Mouse (Mus musculus) c-Kit-positive CD71-negative TER-119-negative erythroid progenitor cells, embryonic 14.5 days (primary cell): ENCODE measurements around the gene Olfr514.

Experiments
- DNase-seq: peaks from one replicate; pipeline ENCODE4 v3.0.0-alpha.2; 2013; ENCODE audit warnings: low read depth

Olfr514 gene

DNA sequence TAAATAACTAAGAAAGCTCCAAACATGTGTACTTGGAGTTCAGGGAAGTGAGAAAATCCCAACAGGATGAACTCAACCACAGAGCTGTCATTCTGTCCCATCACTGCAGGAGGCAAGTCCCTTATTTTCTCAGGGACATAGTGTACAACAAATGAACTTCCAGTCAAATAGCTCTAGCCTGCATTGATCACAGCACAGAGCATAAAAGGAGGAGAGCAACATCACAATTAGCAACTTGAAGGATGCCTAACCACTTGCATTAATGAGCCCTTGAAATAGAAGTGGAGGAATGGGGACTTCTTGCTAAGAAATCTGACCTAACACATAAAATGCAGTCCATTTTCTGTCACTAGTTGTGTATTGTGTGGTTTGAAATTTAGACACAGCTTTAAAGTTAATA lies at the start of gene Olfr514:
Gene Olfr514 (minus strand): TSS at position 101 of the 400 bp plus-strand sequence.
- DNase-seq: no peak

DNA sequence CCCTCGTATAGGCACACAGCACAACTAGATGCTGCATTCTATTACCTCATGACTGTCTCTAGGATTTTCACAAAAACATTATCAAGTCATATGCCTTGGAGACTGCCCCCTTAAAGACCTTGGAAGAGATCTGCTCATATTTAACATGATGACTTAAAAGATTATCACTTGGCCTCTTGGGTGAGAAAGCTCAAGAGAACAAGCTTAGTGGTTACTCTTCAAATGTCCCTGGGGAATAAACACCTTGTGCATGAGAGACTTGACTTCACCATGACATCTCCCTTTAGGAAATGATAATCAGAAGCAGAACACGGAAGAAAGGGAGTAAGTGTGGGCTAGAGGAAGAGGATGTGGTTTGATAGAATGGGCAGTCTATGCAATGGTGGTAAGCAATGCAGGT lies 46.5 kb upstream of the Olfr514 start, which contains the start of gene Olfr517:
Gene Olfr517 (minus strand): TSS at position 101 of the 400 bp plus-strand sequence.
- no peak for DNase-seq

DNA sequence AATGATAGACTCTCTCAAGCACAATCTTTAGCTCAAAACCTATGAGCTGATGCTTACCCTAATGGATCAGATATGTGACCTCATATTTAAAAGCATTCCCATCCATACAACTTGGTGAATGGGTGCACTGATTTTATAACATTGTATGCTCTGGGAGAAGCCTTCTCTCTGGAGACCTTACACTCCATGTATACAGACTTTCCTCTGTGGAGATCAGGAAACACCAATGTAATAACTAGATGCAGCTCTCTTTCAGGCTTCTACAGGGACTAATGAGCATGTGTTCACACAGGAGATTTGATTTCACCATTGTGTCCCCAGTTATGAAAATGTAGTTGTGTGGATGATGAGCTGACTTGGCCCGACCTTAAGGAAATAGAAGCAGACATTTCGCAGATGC lies 24.6 kb upstream of the Olfr514 start, which contains the start of gene Olfr516:
Gene Olfr516 (minus strand): TSS at position 101 of the 400 bp plus-strand sequence.
- no peak for DNase-seq

DNA sequence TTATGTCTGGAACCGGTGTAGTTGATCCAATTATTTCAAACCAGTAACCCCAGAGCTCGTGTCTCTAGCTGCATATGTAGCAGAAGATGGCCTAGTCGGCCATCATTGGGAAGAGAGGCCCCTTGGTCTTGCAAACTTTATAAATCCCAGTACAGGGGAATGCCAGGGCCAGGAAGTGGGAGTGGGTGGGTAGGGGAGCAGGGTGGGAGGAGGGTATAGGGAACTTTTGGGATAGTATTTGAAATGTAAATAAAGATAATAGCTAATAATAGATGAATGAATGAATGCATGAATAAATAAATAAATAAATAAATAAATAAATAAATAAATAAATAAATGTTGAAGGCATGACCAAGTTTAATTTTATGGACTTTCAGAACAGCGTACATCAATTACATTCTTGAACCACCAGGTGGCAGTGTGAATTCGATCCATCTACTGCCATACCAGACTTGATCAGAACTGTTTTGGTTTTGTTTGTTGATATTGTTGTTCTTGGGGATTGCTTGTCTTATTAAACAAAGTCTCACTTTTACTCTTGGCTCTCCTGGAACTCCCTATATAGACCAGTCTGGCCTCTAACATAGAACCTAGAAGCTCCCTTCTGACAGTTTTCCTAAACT lies 11.1 kb downstream of the Olfr514 start:
- DNase-seq: peak; percentile 5

DNA sequence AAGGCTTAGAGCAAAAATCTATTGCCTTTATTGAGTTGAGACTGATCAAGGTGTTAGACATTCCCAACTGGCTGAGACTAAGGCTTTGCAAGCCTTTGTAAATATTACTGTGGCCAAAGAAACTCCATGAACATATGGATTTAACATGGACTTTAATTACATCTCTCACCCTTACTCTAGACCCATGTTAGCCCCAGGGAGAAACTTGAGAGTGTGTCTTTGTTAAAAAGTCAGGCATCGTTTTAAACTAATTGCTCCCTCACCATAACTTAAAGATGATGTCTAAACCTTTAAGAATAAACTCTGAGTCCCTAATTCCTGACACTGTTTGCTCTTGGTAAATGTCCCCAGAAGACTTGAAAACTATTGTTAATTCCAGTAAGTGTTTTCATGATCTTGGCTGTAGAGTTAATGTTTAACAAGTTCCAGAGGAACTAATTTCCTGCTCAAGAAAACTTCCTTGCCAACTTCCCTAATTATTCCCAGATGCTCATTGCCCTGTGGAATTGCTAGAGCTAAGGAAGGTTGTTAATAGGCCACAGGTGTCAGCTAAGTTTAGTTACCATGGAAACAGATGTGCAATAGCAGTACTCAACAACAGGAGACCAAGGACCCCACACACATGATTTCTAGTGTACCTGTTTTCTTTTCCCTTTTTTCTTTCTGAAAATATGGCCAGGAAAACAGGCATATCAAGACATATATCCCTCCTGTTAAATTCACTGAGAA lies 28.4 kb downstream of the Olfr514 start:
- no peak for DNase-seq
